In the genomic region with DNA sequence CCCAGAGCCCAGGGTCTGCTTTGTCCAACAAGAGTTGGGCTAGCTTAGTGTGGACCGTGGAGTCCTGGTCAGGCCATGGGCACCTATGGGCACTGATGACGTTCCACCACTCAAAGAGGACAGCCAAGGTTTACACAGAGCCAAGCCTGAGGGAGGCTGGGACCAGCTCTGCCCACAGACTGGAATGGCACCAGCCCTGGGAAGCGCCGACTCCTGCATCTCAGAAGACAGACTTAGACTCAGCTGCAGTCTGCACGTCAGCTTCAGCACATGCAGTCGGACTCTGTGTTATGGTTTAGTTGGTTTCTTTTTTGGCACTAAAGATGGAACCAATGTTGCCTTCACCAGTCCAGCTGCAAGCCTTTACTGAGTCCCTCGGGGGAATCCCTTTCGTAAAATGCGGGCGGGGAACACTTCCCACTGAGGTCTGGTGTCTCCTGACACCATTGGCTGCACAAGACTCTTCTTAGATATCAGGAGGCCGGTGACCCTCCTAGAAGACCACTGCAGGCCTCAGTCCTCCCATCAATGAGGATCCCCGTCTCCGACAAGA, we compare ENCODE assay signal across 16 mouse cellular contexts. TPM values are rescaled to one million over a fixed set of nuclear protein-coding genes. Genes with fewer than 3 reads are reported as not detected.
DNase-seq lines count a peak whose midpoint lies in the region; TF ChIP-seq lines count a peak whose summit lies in the region.
"Had no signal": no experiment of that assay in that cellular context is flagged by ENCODE, and none has a peak within 500 bp of the region (broad histone marks: within the 10 kb centered on the region; RNA-seq: fewer than 3 reads in every experiment).

No protein-coding gene starts in this region.

- intact Hi-C loops in gastrocnemius, adult 2 months (cut with DNase I) = no loop called here
- intact Hi-C loops in heart, postnatal 25 days (cut with DNase I) = no loop called here

- peak; percentile 21 for DNase-seq in gastrocnemius, adult 2 months
- DNase-seq in gastrocnemius, adult 18-20 months (ENCODE audit: low spot score) = no peak
- peak; percentile 18 for DNase-seq in layer of hippocampus, adult 9-11 months
- no peak for DNase-seq in layer of hippocampus, adult 11-12 months (ENCODE audit: low spot score)
- DNase-seq in right cerebral cortex, postnatal 10 days (ENCODE audit: low spot score in 2 of 2) = peak; percentile 28 to 47
- no peak for DNase-seq in right cerebral cortex, adult 18-20 months
- DNase-seq in heart, postnatal 25 days (ENCODE audit: low spot score) = peak; percentile 16
- no peak for DNase-seq in lung, adult 18-20 months
- DNase-seq: B cell, adult 2 months; cerebellum, adult 8-10 months; kidney, adult 8-10 months had no signal

- no peak for TF ChIP-seq CTCF in gastrocnemius, adult 2 months (IDR thresholded peaks at IDR 0.05)

- no peak overlapping the region for H3K4me3 ChIP-seq in gastrocnemius, adult 2 months
- H3K4me3 ChIP-seq: forebrain, embryonic 12.5 days; hindbrain, embryonic 15.5 days; lung, embryonic 15.5 days had no signal

- peak overlapping the region; percentile 96 for H3K27ac ChIP-seq in gastrocnemius, adult 2 months
- H3K27ac ChIP-seq: forebrain, embryonic 12.5 days; hindbrain, embryonic 15.5 days; lung, embryonic 15.5 days had no signal

RNA-seq across cellular contexts. Expression of gene Rab3a, which starts 4.3 kb away (rescaled TPM):
- 10 to 100 TPM; 31.9 to 39.8 TPM for total RNA-seq in gastrocnemius, adult 2 months (2021)
- 10 to 100 TPM; 32.5 to 36.5 TPM for total RNA-seq in gastrocnemius, adult 18-20 months (2021)
- 10 to 100 TPM; 49.7 to 57.6 TPM for total RNA-seq in heart, postnatal 25 days (2021)

RNA-seq across cellular contexts. Expression of gene Mpv17l2, which starts 10.5 kb away (rescaled TPM):
- 10 to 100 TPM; 21.0 to 22.8 TPM for total RNA-seq in gastrocnemius, adult 2 months (2021)
- 10 to 100 TPM; 19.9 to 20.9 TPM for total RNA-seq in gastrocnemius, adult 18-20 months (2021)
- 10 to 100 TPM; 26.7 to 28.0 TPM for total RNA-seq in heart, postnatal 25 days (2021)

RNA-seq across cellular contexts. Expression of gene Pik3r2, which starts 26.3 kb away (rescaled TPM):
- total RNA-seq in gastrocnemius, adult 2 months (2021) = 10 to 100 TPM; 13.9 to 16.2 TPM
- total RNA-seq in gastrocnemius, adult 18-20 months (2021) = 10 to 100 TPM; 13.3 to 15.1 TPM
- 10 to 100 TPM; 21.8 to 25.5 TPM for total RNA-seq in heart, postnatal 25 days (2021)

RNA-seq across cellular contexts. Expression of gene Pde4c, which starts 26.7 kb away (rescaled TPM):
- 1 to 10 TPM; 2.4 to 3.0 TPM for total RNA-seq in gastrocnemius, adult 2 months (2021)
- 1 to 10 TPM; 1.3 to 1.6 TPM for total RNA-seq in gastrocnemius, adult 18-20 months (2021)
- 1 to 10 TPM; 2.5 to 3.7 TPM for total RNA-seq in heart, postnatal 25 days (2021)

RNA-seq across cellular contexts. Expression of gene Gm3336, which starts 31.9 kb away (rescaled TPM):
- total RNA-seq in gastrocnemius, adult 2 months (2021) = not detected
- not detected for total RNA-seq in gastrocnemius, adult 18-20 months (2021)
- not detected for total RNA-seq in heart, postnatal 25 days (2021)
- total RNA-seq: layer of hippocampus, adult 18-20 months; left cerebral cortex, postnatal 10 days had no signal

Comparison
In these comparisons a context has a peak if more than half of its experiments do, and no peak if none do; other contexts are left out.
1. DNase-seq: peak in gastrocnemius, adult 2 months (single experiment), layer of hippocampus, adult 9-11 months (single experiment), right cerebral cortex, postnatal 10 days (2 of 2) and heart, postnatal 25 days (single experiment); none in gastrocnemius, adult 18-20 months (single experiment), layer of hippocampus, adult 11-12 months (single experiment), right cerebral cortex, adult 18-20 months (single experiment) and lung, adult 18-20 months (0 of 2).